Mouse (Mus musculus) forebrain, postnatal 0 days (tissue): ENCODE measurements around the gene Nup153. TPM values are rescaled to one million over a fixed set of nuclear protein-coding genes. Genes with fewer than 3 reads are reported as not detected.

Experiments used
- ATAC-seq: fragments of 200-750 bp; cut with Nextera tagmentation; 2 replicates; pipeline ENCODE4 v1.8.0; 2017; ENCODE audit warnings: mild to moderate bottlenecking, moderate library complexity
- DNase-seq: peaks from one replicate; pipeline ENCODE4 v3.0.0-alpha.2; 2015
- H3K27ac ChIP-seq: fragments of 300-500 bp; sonication (generic); 2 replicates; pipeline ENCODE4 v1.5.1; 2014; ENCODE audit warnings: low read depth, mild to moderate bottlenecking, antibody characterized with exemption, low read length, moderate library complexity, mixed read lengths
- H3K27me3 ChIP-seq: fragments of 300-500 bp; sonication (generic); 2 replicates; pipeline ENCODE4 v1.6.1; 2014; ENCODE audit warnings: mild to moderate bottlenecking, low read length, mixed read lengths; ENCODE audit not compliant: insufficient read depth
- H3K36me3 ChIP-seq: fragments of 300-500 bp; sonication (generic); 2 replicates; pipeline ENCODE4 v1.6.1; 2014; ENCODE audit warnings: mild to moderate bottlenecking, moderate library complexity; ENCODE audit not compliant: insufficient read depth
- H3K4me1 ChIP-seq: fragments of 300-500 bp; sonication (generic); 2 replicates; pipeline ENCODE4 v1.6.1; 2014; ENCODE audit warnings: antibody characterized with exemption; ENCODE audit not compliant: insufficient read depth
- H3K4me2 ChIP-seq: fragments of 300-500 bp; sonication (generic); 2 replicates; pipeline ENCODE4 v1.6.1; 2014; ENCODE audit warnings: low read depth, mild to moderate bottlenecking, moderate library complexity
- H3K4me3 ChIP-seq: fragments of 300-500 bp; sonication (generic); 2 replicates; pipeline ENCODE4 v1.5.1; 2014; ENCODE audit warnings: low read depth, low read length, mixed read lengths
- H3K9ac ChIP-seq: fragments of 300-500 bp; sonication (generic); 2 replicates; pipeline ENCODE4 v1.6.1; 2014; ENCODE audit warnings: mild to moderate bottlenecking
- H3K9me3 ChIP-seq: fragments of 300-500 bp; sonication (generic); 2 replicates; pipeline ENCODE4 v1.6.1; 2016; ENCODE audit warnings: low read length
- CTCF ChIP-seq: sonication (generic); IDR thresholded peaks from 2 replicates; pipeline ENCODE4 v1.5.1; 2016; ENCODE audit warnings: antibody characterized with exemption, control low read depth, low read depth
- WGBS: fragments of 180-500 bp; shearing (Covaris S2); extraction: QIAGEN DNeasy Blood & Tissue Kit; methylation state at CpG from one replicate; pipeline ENCODE4 v1.1.7; 2014; 5-methylcytosine and 5-hydroxymethylcytosine counted together
- polyA plus RNA-seq: library from polyadenylated mRNA; unstranded; fragments of >200 nt; fragmentation: Nextera tagmentation; extraction: Ambion mirVana; gene quantifications from 2 replicates; pipeline ENCODE4 v1.2.1, GENCODE M21; 2015
- total RNA-seq: library from RNA; depleted of rRNA; stranded (reverse); fragments of >200 nt; gene quantifications from 2 replicates; pipeline ENCODE4 v1.2.3, GENCODE M21; 2014

Gene Nup153
- total and polyA plus RNA-seq, 2 experiments from 2014 or later: 11.5 to 62.4 TPM

- Histone ChIP-seq H3K4me3 (no peak overlapping the region), H3K36me3 (peaks cover 24% of the 10 kb centered on the region), H3K9ac (no peak overlapping the region), H3K9me3 (no peaks in the 10 kb centered on the region), H3K27ac (no peak overlapping the region), H3K4me1 (no peaks in the 10 kb centered on the region), H3K4me2 (no peak overlapping the region), H3K27me3 (no peaks in the 10 kb centered on the region)
- DNase-seq (no peak), ATAC-seq (no peak)
- no peak for TF ChIP-seq CTCF
- 90% methylated on average over 1 of the region's 1 CpGs for WGBS
Observed at GRCm38 (mm10) chr13:46695932-46696331, 31.8 kb downstream of the Nup153 start.

DNA sequence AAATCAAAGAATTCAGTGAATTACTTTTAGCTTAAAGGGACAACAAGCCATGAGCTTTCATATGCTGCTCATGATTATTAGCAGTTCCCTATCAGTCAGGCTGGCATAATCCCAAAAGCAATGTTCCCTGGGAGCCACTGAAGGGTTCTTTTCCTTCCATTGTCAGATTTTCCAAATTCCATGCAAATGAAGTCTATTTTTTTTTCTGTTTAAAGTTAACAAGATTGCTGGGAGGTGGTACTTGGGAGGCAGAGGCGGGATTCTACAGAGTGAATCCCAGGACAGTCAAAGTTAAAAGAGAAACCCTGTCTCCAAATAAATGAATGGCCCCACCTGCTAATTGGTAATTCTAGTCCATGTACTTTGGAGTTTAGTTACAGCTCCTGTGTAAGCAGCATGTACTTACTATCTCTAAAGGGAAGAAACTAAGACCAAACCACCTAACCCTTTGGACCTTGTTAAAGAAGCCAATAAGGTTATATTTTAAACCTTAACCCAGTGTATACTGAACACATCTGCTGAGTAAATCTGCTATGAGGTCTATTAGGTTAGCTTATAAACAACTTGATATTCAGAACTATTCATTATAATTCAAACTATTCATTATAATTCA, 32.3 kb downstream of the Nup153 start:
- no peak for DNase-seq
- no peak for TF ChIP-seq CTCF
- no peak overlapping the region for H3K27ac ChIP-seq
- no peaks in the 10 kb centered on the region for H3K27me3 ChIP-seq
- H3K9ac ChIP-seq: no peak overlapping the region
- ATAC-seq: no peak
- no peaks in the 10 kb centered on the region for H3K4me1 ChIP-seq
- no peaks in the 10 kb centered on the region for H3K9me3 ChIP-seq
- H3K36me3 ChIP-seq: peaks cover 29% of the 10 kb centered on the region
- no peak overlapping the region for H3K4me3 ChIP-seq
- H3K4me2 ChIP-seq: no peak overlapping the region
- 34% methylated on average over 1 of the region's 1 CpGs for WGBS

DNA sequence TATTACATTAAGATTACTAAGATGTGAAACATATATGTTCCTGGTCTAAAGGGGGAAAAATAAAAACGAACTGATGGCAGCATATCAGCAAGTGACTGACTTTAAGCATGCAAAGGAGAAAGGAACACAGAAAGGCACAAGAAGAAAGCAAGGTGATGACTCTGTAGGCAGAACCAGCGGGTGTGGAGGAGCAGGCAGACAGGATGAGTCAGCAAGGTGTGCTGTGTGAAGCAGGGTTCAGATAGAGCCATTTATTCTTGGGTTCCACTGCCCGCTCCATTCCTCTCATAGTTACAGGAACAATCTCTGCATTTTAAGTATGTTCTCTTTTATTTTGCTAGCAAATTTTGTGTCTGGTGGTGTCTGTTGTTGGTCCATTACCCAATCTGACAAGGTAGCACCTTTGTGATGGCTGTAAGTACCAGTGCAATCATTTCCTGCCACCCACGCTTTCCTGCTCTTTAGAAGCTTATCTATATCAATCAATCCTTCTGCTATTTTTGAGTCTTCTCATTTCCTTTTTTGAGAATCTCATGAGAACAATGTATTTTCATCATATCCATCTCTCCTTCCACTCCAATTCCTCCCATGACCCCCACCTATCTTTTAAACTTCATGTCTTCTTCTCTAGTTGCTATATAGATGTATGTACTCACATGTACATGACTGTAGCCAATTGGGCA, 37.0 kb downstream of the Nup153 start:
- Histone ChIP-seq H3K4me3 (no peak overlapping the region), H3K27ac (no peak overlapping the region), H3K27me3 (no peaks in the 10 kb centered on the region), H3K36me3 (peaks cover 31% of the 10 kb centered on the region), H3K9me3 (no peaks in the 10 kb centered on the region), H3K9ac (no peak overlapping the region), H3K4me2 (no peak overlapping the region), H3K4me1 (no peaks in the 10 kb centered on the region)
- WGBS: 92% methylated on average over 4 of the region's 4 CpGs
- TF ChIP-seq CTCF: no peak
- DNase-seq (no peak), ATAC-seq (no peak)

GRCm38 (mm10) chr13:46683370-46683769, 44.4 kb downstream of the Nup153 start:
- DNase-seq (no peak), ATAC-seq (no peak)
- Histone ChIP-seq H3K4me1 (no peaks in the 10 kb centered on the region), H3K4me3 (no peak overlapping the region), H3K27ac (no peak overlapping the region), H3K27me3 (no peaks in the 10 kb centered on the region), H3K4me2 (no peak overlapping the region), H3K36me3 (peaks cover 35% of the 10 kb centered on the region), H3K9me3 (no peaks in the 10 kb centered on the region), H3K9ac (no peak overlapping the region)
- WGBS: 96% methylated on average over 1 of the region's 1 CpGs
- TF ChIP-seq CTCF: no peak

GRCm38 (mm10) chr13:46682921-46683320, 44.8 kb downstream of the Nup153 start:
- Histone ChIP-seq H3K4me2 (no peak overlapping the region), H3K9ac (no peak overlapping the region), H3K27me3 (no peaks in the 10 kb centered on the region), H3K4me3 (no peak overlapping the region), H3K36me3 (peaks cover 35% of the 10 kb centered on the region), H3K27ac (no peak overlapping the region), H3K4me1 (no peaks in the 10 kb centered on the region), H3K9me3 (no peaks in the 10 kb centered on the region)
- DNase-seq: no peak
- 50% methylated on average over 2 of the region's 2 CpGs for WGBS
- TF ChIP-seq CTCF: no peak
- ATAC-seq: no peak

DNA sequence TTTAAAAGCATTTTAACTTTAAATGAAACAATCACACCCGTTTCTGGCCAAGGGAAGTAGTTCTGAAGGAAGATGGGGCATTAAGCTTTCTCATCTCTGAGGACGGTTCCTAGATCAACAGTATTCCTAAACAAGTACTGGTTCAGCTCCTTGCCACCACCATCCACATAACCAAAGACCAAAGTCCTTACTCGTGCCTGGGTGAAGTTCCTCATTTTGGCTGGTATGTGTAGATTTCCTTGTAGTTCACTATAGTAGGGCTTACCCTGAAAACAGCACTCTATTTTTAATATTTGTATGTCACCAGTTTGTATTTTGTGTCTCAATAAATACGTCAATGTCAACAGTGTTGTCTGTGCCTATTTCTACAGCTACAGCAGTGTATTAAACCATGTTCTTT, 50.0 kb downstream of the Nup153 start:
- DNase-seq (no peak), ATAC-seq (no peak)
- H3K27ac ChIP-seq: no peak overlapping the region
- H3K36me3 ChIP-seq: peaks cover 23% of the 10 kb centered on the region
- H3K4me3 ChIP-seq: no peak overlapping the region
- TF ChIP-seq CTCF: no peak
- no peak overlapping the region for H3K9ac ChIP-seq
- H3K27me3 ChIP-seq: no peaks in the 10 kb centered on the region
- H3K4me2 ChIP-seq: no peak overlapping the region
- no peaks in the 10 kb centered on the region for H3K9me3 ChIP-seq
- no peaks in the 10 kb centered on the region for H3K4me1 ChIP-seq
- WGBS: 91% methylated on average over 4 of the region's 4 CpGs

- ATAC-seq (no peak), DNase-seq (no peak)
- Histone ChIP-seq H3K9ac (no peak overlapping the region), H3K4me3 (no peak overlapping the region), H3K4me2 (no peak overlapping the region), H3K9me3 (no peaks in the 10 kb centered on the region), H3K27me3 (no peaks in the 10 kb centered on the region), H3K27ac (no peak overlapping the region), H3K36me3 (peaks cover 24% of the 10 kb centered on the region), H3K4me1 (peaks cover 13% of the 10 kb centered on the region)
- 85% methylated on average over 2 of the region's 2 CpGs for WGBS
- TF ChIP-seq CTCF: no peak
Observed at GRCm38 (mm10) chr13:46674601-46675000, 53.1 kb downstream of the Nup153 start.
